Mouse (Mus musculus) testis, adult 2 months (tissue): Measurements from ENCODE around the gene Srms.

Experiments used
- CTCF ChIP-seq: fragments of 200-500 bp; IDR thresholded peaks from 2 replicates; pipeline ENCODE4 v1.5.1; 2012; ENCODE audit warnings: low read depth, mild to moderate bottlenecking, inconsistent platforms, low read length, moderate library complexity; ENCODE audit not compliant: control insufficient read depth, insufficient read depth, insufficient replicate concordance
- POLR2A ChIP-seq: fragments of 200-500 bp; IDR thresholded peaks from 2 replicates; pipeline ENCODE4 v1.6.1; 2012; ENCODE audit warnings: low read depth, mild to moderate bottlenecking, inconsistent platforms, low read length, moderate library complexity; ENCODE audit not compliant: control insufficient read depth

- no peak for TF ChIP-seq CTCF
- no peak for TF ChIP-seq POLR2A
Observed at GRCm38 (mm10) chr2:181178471-181178870, 34.5 kb downstream of the Srms start.
